Mouse (Mus musculus): ENCODE data around the gene Dnah6. TPM values are rescaled to one million over a fixed set of nuclear protein-coding genes. Genes with fewer than 3 reads are reported as not detected.
A peak's percentile ranks its signal among the peaks of the same experiment; 100 is the strongest.

Dnah6 gene
- total RNA-seq, 2 experiments from 2014 or later = 0.41 to 0.50 TPM

GRCm38 (mm10) chr6:73047259-73047658 is 174.2 kb downstream of the Dnah6 start:
- intact Hi-C loops (cut with DNase I) = no loop called here

GRCm38 (mm10) chr6:73045944-73046343 is 175.5 kb downstream of the Dnah6 start:
- DNase-seq = no peak
- intact Hi-C loops (cut with DNase I) = no loop called here

More at GRCm38 (mm10) chr6:73047259-73047658, 174.2 kb downstream of the Dnah6 start:
- no peak for DNase-seq

GRCm38 (mm10) chr6:73042278-73042677 is 179.2 kb downstream of the Dnah6 start:
- intact Hi-C loops (cut with DNase I) = no loop called here
- DNase-seq = no peak

GRCm38 (mm10) chr6:73038291-73038690 is 183.2 kb downstream of the Dnah6 start:
- intact Hi-C loops (cut with DNase I) = no loop called here
- DNase-seq = no peak

- intact Hi-C loops (cut with DNase I) = no loop called here
Measured at GRCm38 (mm10) chr6:73028853-73029252, 192.6 kb downstream of the Dnah6 start.

GRCm38 (mm10) chr6:73027881-73028280 is 193.6 kb downstream of the Dnah6 start:
- intact Hi-C loops (cut with DNase I) = no loop called here
- no peak for DNase-seq

More at GRCm38 (mm10) chr6:73028853-73029252, 192.6 kb downstream of the Dnah6 start:
- no peak for DNase-seq

- no peak for DNase-seq
- intact Hi-C loops (cut with DNase I) = no loop called here
Measured at GRCm38 (mm10) chr6:73026898-73027297, 194.6 kb downstream of the Dnah6 start.

- intact Hi-C loops (cut with DNase I) = loop anchor here (2.0 kb wide), 1 partner anchor 79 kb away; no protein-coding TSS in a partner anchor
Measured at GRCm38 (mm10) chr6:73020061-73020460, 201.4 kb downstream of the Dnah6 start.

GRCm38 (mm10) chr6:73018725-73019280 is 202.6 kb downstream of the Dnah6 start:
- no peak for DNase-seq
- intact Hi-C loops (cut with DNase I) = no loop called here

More at GRCm38 (mm10) chr6:73020061-73020460, 201.4 kb downstream of the Dnah6 start:
- DNase-seq = peak in 1 of 2 experiments; percentile 31

- peak; percentile 41 to 59 for DNase-seq
- intact Hi-C loops (cut with DNase I) = loop anchor here (5.0 kb wide), 1 partner anchor 57 kb away; the partner anchor contains the start of gene Tmsb10
Measured at GRCm38 (mm10) chr6:73014317-73015160, 206.9 kb downstream of the Dnah6 start.

- DNase-seq = no peak
- intact Hi-C loops (cut with DNase I) = loop anchor here (5.0 kb wide), 1 partner anchor 56 kb away; the partner anchor contains the start of gene Tmsb10
Measured at GRCm38 (mm10) chr6:73012931-73013330, 208.5 kb downstream of the Dnah6 start.

- intact Hi-C loops (cut with DNase I) = loop anchor here (2.0 to 5.0 kb wide), 2 partner anchors 55 to 71 kb away; partner anchors contain the start of gene Tmsb10
- DNase-seq = peak; percentile 60 to 70
Measured at GRCm38 (mm10) chr6:73011827-73012226, 209.6 kb downstream of the Dnah6 start.

GRCm38 (mm10) chr6:73010073-73010472 is 211.4 kb downstream of the Dnah6 start:
- intact Hi-C loops (cut with DNase I) = loop anchor here (2.0 to 5.0 kb wide), 2 partner anchors 53 to 69 kb away; partner anchors contain the start of gene Tmsb10
- DNase-seq = peak; percentile 76 to 86

- intact Hi-C loops (cut with DNase I) = no loop called here
- DNase-seq = no peak
Measured at GRCm38 (mm10) chr6:73003601-73004000, 217.8 kb downstream of the Dnah6 start.

- intact Hi-C loops (cut with DNase I) = no loop called here
- no peak for DNase-seq
Measured at GRCm38 (mm10) chr6:73002391-73002790, 219.1 kb downstream of the Dnah6 start.

GRCm38 (mm10) chr6:72998809-72999208 is 222.6 kb downstream of the Dnah6 start:
- DNase-seq = no peak
- intact Hi-C loops (cut with DNase I) = no loop called here

- DNase-seq = no peak
- intact Hi-C loops (cut with DNase I) = no loop called here
Measured at GRCm38 (mm10) chr6:72993688-72994082, 227.8 kb downstream of the Dnah6 start.

GRCm38 (mm10) chr6:72993054-72993687 is 228.3 kb downstream of the Dnah6 start:
- intact Hi-C loops (cut with DNase I) = no loop called here
- no peak for DNase-seq

GRCm38 (mm10) chr6:72990206-72990605 is 231.2 kb downstream of the Dnah6 start:
- intact Hi-C loops (cut with DNase I) = no loop called here
- no peak for DNase-seq

GRCm38 (mm10) chr6:72989028-72989736 is 232.3 kb downstream of the Dnah6 start:
- intact Hi-C loops (cut with DNase I) = no loop called here
- DNase-seq = peak in 1 of 2 experiments; percentile 36

Measured in heart, postnatal 10 days (tissue).